Mouse (Mus musculus): ENCODE data around the gene Gdf7.

Gene Gdf7

DNA sequence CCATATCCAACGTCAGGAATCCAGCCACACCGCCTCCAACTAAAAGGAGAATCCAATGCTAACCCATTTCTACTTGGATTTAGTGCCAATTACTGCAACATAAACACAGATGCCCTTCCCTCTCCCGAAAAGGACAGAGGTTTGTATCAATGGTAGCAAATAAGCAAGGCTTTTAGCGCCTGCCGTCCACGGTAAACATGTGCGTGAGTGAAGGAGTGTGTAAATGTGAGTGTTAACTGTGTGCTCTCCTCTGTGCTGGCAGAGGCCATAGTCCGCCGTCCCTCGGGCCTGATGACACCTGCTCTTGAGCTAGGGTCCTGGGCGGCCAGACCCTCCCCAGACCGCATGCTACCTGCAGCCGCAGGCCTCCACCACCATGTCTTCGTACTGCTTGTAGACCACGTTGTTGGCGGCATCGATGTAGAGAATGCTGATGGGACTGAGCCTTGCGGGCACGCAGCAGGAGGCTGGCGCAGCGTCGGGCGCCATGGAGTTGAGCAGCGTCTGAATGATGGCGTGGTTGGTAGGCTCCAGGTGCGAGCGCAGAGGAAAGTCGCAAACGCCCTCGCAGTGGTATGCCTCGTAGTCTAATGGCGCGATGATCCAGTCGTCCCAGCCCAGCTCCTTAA, 4.1 kb downstream of the Gdf7 start:
- DNase-seq (ENCODE audit: low spot score) = no peak

DNA sequence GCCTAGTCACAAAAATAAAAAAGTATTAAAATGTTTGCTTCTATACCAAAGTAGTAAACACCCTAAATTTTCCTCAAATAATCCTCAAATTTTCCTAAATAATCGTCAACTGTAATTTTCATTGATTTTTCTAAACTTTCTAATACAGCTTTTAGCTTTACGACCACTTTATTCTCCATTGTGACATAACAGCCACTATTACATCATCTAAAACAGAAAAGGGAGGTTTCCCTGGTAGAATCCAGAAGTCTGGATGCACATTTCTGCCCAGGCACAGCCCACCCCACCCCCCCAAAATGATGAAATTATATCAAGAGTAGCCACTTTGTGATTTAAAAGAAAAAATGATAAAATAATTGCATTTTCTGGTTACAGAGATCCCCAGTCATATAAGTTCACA, 5.6 kb downstream of the Gdf7 start:
- no peak for DNase-seq (ENCODE audit: low spot score)

DNA sequence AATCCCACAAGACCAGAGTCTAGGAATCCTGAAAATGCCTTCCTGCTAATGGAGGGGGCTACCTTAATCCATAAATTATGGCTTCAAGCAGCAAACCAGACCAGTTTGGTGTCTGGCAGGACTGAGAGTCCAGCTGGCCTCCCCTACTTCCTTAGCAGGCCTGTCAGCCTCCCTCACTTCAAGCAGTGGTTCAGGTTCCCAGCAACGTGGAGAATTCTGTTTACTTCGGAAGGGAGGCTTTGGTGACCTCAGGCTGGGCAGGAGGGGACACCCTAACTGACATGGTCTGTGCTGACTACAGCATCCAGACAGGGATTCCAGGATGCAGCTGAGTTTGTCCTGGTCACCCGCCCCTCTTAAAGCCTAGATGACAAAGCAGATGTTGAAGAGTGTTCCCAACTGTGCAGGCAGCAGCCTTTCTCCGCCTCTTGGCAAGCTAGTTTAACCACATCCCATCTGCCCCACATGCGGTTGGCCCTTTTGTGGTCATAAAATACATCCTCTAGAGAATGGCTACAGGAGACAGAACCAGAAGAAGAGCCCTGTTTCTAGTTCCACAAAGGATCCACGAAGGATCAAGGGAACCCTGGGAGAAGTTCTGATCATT, 6.3 kb downstream of the Gdf7 start:
- DNase-seq (ENCODE audit: low spot score) = no peak

DNA sequence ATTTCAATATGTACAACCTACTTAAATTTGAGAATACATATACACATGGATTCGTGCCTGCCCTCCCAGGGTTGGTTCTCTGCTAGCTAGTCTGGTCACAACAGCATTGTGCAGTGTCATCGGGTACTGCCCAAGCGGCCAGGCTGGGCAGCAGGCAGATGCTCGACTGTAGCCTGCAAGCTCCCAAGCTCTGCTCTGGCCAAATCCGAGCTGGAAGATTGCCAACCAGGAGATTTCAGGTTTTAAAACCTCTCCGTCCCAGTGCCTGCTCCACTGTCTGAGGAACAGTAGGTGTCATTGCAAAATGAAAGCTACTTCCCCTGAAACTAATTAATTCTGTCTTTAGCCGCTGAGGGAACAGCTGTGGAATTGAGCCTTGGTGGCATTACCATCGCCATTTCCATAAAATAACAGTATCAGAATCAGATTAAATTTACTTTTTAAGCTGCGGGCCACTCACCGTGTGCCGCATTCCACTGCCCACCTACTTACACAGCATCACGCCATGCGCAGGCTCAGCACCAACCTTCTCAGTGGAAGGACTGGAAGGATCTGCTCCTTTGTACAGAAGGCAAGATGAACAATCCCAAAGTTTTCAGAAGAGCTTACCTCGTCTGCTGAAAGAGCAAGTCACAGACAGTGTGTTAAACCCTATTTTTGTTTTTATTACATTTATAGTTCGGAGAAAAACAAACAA, 10.4 kb downstream of the Gdf7 start:
- DNase-seq (ENCODE audit: low spot score) = no peak

DNA sequence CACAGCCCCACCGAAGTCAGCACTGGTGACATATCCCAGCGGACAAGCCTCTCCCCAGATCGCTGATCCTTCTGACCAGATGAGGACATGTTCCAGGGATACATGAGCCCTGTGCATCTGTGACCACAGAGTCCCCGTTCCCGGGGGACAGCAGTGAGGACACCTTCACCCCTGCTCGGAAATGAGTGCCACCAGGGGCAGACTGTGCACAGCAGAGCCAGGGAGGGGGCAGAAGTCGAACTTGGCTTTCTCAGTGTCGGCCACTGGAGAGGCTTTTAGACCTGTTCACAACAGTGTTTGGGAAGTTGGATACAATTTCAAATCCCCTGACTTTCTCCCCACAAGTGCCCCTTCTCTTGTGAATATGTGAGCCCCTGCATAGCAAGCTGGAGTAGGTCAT, 12.3 kb downstream of the Gdf7 start:
- DNase-seq (ENCODE audit: low spot score) = no peak

DNA sequence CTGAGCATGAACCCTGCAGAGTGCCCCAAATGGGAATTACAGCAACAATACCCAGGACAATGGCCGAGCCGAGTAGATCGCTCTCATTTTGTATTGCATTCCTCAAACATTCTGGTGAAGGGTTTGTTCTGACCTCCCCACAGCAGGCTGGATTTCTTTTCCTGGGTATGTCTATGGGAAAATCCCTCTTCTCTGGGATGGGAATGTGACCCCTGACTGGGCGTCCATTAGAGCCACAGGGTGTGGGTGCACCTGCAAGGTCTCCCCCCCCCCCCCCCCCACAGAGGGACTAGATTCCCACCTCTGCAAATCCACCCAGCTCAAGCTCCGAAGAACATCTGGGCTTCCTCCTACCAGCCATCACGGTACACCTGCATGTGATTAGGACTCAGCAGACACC, 12.7 kb downstream of the Gdf7 start:
- no peak for DNase-seq (ENCODE audit: low spot score)

DNA sequence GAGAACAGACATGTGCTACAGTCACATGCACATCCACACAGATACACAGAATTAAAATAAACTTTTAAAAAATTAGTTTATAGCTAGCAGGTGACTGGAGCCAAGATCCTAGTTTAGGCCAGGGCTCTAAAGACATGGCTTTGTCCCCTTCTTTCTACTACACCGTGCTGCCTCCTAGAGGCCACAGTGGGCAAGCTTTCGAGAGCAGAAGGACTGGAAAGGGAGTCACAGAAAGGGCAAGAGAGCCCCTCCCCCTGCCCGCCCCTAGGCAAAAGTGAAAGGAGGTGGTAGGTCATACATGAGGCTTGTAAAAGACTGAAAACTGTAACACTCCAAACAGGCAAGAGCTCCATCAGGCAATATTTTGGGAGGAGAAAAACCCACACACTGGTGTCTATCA, 13.8 kb downstream of the Gdf7 start:
- no peak for DNase-seq (ENCODE audit: low spot score)

DNA sequence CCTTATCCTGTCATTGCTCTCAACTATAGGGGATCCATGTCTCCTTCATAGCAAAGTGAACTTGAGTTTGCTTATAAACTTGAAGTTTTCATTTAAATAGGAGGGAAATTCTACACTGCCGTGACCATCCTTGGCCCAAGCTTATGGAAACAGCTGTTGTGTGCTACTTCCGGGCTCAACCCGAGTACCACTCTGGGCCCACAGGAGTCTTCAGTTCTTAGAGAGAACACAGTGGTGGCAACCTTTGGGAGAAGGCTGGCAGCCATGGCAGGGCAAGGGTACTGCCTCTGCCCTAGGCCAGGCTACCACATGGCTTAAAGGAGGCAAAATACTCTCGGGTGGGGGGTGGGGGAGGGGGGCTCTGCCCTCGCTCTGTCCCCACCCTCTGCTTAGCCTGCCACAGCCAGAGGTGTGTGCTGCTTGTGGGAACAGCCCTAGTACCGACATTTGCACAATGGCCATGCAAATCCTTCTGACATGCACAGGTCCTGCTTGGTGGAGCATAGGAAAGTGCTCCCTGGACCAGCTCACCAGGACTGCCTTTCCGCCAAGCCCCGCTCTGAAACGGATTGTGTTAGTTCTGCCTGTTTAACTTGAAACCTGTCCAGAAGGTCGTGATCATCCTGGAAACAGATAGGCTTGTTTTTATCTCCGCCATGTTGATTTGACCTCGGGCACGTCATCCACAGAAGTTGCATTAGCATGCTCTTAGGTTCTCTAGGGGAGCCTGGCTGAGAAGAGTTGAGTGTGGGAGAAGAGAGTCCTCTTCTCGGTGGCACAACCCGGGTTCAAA, 20.3 kb downstream of the Gdf7 start:
- DNase-seq (ENCODE audit: low spot score) = no peak

DNA sequence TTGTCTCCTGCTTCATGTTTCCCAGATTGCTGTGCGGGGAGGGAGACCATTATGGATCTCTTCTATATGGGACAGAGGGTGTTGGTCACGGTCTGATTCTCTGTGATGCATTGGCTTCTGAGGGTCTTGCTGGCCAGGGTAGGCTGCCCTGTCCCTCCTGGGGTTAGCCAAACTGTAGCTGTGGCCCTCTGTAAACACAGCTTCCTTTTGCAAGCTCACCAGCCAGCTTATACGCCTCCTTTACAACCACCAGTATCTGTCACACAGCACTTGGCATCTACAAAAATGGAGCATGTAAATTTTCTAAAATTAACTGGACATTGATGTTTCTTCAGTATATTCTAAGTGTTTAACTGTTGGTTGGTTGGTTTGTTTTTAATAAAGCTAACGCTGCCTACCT, 26.3 kb downstream of the Gdf7 start:
- no peak for DNase-seq (ENCODE audit: low spot score)

DNA sequence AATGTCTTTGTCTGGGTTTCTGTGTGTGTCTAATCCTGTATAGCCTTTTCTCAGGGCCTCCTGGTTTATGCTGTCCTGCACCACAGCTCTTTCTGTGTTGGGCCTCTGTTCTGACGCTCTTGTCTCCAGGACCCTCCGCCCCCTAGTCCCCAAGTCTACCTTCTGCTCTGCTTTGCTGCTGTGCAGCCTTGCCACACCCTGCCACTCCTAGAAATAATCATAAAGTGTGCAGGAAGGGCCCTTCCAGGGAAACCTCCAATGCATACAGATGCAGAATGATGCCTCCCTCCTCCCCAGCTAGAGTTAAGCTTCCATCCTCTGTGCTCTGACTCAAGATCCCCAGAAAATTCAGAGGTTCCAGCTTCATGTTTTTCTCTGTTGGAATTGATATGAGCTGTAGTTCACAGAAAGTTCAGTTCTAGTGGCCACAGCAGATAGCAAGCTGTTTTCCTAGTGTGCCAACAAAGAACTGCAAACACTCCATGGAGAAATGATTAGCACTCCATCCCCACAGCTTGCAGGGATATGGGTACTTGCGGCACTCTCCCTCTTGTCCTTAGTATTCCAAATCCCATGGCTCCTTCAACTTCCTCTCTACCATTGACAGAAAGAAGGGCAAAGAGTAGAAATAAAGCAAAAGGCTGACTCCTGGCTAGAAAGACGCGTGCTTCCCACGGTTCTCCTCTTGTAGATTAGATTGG, 28.1 kb downstream of the Gdf7 start:
- DNase-seq (ENCODE audit: low spot score) = no peak

DNA sequence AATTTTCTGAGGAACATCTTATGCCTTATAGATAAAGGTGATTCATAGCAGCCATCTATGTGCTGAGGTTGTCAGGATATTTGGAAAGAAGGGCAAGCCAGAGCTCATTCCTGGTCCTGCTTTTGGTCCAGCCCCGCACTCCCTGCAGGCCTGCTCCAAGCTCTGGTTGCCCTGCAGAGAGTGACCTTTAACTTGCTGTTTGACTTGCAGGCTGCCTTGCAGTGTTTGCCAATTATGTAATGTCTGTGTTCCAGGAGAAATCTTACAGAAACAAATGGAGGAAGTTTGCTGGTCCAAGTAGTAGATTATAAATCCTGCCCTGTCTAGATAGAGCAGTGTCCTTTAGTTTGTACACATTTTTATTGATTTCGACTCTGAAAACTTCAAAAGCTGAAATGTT, 30.3 kb downstream of the Gdf7 start:
- no peak for DNase-seq (ENCODE audit: low spot score)

DNA sequence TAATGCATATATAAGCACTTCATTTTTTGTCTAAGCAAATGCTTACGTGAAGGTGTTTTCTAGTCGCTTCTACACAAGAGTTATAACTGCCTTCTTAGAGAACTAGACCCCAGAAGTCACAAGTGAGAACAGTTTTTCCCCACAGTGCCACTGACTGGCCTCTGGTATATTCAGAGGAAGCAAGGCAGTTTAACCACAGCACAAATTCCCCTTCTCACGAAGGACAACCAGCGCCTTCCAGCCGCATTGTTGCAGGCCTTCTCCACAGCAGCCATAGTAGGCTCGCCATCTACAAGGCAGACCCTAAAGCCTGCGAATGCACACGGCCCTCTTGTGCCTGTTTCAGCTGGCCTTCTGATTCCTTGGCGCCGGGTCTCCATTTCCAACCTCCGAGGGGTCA, 32.1 kb downstream of the Gdf7 start:
- no peak for DNase-seq (ENCODE audit: low spot score)

DNA sequence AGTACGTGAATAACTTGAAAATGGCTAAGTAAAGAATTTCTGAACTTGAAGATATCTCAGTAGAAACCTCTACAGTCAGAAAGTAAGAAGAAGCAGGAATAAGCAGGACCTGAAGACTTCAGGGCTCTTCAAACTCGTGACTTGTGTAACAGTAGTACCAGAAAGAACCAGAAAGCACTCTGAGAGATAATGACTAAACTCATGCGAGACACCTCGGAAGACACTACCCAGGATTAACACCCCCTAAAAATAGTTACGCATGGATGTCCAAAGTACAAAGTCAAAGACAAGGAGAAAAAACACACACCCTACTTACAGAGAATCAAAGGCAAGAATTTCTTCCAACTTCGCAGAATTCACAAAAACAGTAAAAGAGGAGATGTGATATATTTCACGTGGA, 35.4 kb downstream of the Gdf7 start:
- DNase-seq (ENCODE audit: low spot score) = no peak

DNA sequence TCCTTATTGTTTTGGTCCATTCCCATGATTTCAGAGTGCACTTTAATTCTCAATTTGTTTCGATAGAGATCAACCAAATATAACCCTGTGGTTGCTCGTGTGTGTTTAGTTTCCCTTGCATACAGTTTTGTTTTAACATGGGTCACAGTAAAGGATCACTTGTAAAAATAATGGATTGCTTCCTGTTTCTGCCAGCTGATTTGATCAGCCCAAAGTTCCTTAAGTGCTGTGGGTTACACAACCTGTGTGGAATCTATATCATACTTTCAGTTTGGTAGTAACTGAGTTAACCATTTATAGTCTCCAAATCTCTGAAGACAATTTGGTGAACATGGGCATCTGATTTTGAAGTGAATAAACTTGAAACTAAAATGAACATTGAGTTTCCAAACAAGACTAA, 41.5 kb downstream of the Gdf7 start:
- DNase-seq (ENCODE audit: low spot score) = no peak
